Mouse (Mus musculus) left cerebral cortex, postnatal 10 days (tissue): ENCODE measurements at regions not wholly inside any gene's neighbourhood (a gene's known extent, or its start where the extent isn't known, plus 50 kb on each side); places are given as distances from the start of the nearest gene placed in this dataset.

Experiments
- DNase-seq, 2 experiments: peaks; one replicate each; pipeline ENCODE4 v3.0.0; 2021 to 2022; ENCODE audit warnings: low spot score in 2 of 2, mixed read lengths in 1 of 2; ENCODE audit errors: extremely low spot score in 1 of 2
- intact Hi-C: fragments of 180-260 bp; cut with DNase I; formaldehyde crosslinking; loops from one replicate; pipeline ENCODE4 v1.15.1; 2025

DNA sequence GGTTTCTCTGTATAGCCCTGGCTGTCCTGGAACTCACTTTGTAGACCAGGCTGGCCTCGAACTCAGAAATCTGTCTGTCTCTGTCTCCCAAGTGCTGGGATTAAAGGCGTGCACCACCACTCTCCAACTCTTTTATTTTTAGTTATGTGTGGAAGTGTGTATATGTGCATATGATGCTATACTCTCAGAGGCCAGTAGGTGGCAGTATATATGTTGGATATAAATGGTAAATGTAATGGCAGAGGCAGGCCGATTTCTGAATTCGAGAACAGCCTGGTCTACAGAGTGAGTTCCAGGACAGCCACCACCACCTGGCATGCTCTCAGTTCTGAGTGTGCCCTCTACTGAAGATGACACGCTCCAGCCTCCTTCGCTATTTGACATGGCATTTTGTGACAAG, 214.4 kb upstream of the Chl1 start:
- intact Hi-C loops = no loop called here
- DNase-seq = no peak

- intact Hi-C loops = loop anchor here (2.0 kb wide), 1 partner anchor 204 kb away; the partner anchor contains the start of gene Chl1
- no peak for DNase-seq
Measured at GRCm38 (mm10) chr6:103306420-103307249, 203.8 kb upstream of the Chl1 start.

GRCm38 (mm10) chr6:103307250-103307580, 203.2 kb upstream of the Chl1 start:
- no peak for DNase-seq
- intact Hi-C loops = loop anchor here (2.0 kb wide), 1 partner anchor 204 kb away; the partner anchor contains the start of gene Chl1

DNA sequence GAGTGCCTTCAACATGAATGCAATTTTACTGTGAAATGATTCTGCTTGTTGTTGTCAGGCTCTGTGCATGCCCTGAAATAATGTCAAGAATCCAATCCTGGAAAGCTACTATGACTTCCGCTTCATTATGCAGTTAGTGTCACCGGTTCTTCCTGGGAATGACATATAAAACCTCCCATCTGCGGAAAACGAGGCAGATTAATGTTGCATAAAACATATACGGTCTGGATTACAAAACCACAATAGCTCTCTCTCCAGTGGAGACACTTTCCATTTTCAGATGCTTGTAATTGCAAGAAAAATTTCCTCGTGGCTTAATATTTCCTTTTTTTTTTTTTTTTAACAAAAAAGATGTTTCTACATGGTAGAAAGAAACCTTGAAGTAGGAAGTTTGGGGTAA, 198.2 kb upstream of the Chl1 start:
- intact Hi-C loops = no loop called here
- DNase-seq = no peak

GRCm38 (mm10) chr6:103312935-103313334, 197.5 kb upstream of the Chl1 start:
- DNase-seq = no peak
- intact Hi-C loops = no loop called here

DNA sequence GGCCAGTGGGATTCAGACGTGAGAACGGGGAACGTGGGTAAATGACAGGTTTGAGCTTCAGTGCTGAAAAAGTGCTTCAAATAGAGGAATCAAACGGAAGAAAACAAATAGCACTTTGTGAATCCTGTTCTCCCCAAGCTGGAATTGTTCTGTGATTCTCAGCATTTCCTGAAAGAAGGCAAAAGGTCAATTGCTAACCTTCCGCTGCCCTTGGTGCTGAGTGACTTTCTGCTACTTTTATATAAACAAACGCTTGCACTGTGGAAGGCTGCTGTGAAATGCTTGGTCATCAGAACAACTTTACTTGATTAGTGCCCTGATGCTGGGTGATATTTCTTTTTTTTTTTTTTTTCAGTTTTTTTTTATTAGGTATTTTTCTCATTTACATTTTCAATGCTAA, 192.3 kb upstream of the Chl1 start:
- DNase-seq = no peak
- intact Hi-C loops = no loop called here

DNA sequence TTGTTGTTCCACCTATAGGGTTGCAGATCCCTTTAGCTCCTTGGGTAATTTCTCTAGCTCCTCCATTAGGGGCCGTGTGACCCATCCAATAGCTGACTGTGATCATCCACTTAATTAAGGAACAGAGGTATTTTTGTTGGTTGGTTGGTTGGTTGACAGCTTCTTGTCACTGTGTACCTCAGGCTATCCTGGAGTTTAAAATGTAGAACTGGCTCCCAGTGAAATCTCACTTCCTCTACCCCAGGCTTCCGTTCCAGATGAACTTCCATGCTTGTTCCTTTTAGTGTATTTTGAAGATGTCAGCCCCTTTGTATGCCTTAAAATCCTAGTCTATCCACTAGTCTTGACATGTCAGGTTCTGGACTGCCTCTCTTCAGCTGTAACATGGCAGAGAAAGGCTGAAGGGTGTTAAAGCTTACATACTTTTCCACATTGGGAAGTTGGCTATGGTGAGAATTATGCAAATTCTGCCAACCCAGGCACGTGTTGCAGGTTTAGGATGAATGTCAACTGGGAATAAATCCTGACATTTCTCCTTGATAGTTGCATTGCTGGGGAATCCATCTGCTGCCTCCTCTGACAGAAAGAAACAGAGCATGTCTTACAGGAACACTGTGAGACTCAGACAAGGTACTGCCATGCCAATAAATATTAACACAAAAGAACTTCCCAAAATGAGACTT, 191.6 kb upstream of the Chl1 start:
- DNase-seq = no peak
- intact Hi-C loops = no loop called here

DNA sequence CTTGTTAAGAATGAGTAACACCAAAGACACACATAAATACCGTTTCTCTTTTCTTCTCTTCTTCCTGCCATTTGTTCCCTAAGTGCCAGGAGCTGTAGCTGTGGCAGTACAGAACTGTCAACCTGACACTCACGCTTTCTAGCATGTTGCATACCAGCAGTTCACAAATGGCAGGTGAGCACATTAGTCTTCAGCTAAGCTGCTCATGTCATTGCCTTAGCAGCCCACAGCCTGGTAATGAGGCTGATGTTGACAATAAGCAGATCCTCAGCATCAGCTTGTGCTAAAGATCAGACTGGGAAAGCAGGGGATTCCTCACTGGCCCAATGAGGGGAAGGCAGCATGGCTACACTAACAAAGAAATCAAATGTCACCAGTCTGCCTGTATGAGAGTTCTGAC, 190.4 kb upstream of the Chl1 start:
- no peak for DNase-seq
- intact Hi-C loops = no loop called here

DNA sequence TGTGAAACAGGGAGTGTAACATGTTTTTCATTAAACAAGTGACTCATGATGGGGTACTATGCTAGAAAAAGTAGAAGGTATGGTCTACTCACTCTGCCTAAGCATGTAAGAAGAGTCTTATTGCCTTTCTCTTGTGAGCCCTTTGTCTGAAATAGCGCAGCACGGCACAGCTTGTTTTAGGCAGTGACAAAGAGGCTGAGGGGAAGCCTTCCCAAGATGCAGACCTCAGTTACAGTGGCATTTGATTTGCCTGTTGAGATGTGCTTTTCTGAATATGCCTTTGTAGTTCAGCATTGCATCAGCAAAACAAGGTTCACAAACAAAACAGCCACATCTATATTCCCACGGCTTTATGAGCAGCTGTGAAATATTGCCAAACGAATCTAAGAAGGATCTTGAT, 189.8 kb upstream of the Chl1 start:
- DNase-seq = no peak
- intact Hi-C loops = no loop called here

DNA sequence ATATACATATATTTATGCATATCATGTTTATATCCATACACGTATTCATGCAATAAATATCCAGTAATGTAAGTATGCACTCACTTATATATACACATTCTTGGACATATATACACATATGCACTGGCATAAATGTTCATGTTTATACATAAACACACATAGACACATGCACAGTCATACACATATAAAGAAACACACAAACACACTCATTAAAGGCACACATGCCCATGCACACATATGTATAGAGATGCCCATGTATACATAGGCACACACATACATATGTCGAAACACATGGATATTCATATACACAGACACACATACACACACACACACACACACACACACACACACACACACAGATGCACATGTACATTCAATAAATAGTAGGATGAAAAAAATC, 189.3 kb upstream of the Chl1 start:
- DNase-seq = no peak
- intact Hi-C loops = no loop called here

DNA sequence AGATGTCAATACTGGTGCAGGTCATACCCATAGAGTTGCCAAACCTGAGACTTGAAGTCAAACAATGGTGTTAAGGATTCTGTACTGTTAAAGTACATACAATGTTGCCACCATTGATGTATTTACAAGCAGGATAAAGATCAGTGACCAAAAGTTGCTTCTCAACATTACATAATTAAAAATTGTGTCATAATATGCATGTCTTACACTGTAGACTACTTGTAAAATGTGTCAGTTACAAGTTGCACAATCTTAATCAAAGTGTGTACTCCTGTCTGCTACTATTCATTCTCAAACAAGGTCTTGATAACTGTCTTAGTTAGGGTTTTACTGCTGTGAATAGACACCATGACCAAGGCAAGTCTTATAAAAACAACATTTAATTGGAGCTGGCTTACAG, 187.9 kb upstream of the Chl1 start:
- intact Hi-C loops = no loop called here

GRCm38 (mm10) chr6:103335683-103336082, 174.7 kb upstream of the Chl1 start:
- DNase-seq = no peak
- intact Hi-C loops = no loop called here

More for the DNA sequence above, 187.9 kb upstream of the Chl1 start:
- no peak for DNase-seq

DNA sequence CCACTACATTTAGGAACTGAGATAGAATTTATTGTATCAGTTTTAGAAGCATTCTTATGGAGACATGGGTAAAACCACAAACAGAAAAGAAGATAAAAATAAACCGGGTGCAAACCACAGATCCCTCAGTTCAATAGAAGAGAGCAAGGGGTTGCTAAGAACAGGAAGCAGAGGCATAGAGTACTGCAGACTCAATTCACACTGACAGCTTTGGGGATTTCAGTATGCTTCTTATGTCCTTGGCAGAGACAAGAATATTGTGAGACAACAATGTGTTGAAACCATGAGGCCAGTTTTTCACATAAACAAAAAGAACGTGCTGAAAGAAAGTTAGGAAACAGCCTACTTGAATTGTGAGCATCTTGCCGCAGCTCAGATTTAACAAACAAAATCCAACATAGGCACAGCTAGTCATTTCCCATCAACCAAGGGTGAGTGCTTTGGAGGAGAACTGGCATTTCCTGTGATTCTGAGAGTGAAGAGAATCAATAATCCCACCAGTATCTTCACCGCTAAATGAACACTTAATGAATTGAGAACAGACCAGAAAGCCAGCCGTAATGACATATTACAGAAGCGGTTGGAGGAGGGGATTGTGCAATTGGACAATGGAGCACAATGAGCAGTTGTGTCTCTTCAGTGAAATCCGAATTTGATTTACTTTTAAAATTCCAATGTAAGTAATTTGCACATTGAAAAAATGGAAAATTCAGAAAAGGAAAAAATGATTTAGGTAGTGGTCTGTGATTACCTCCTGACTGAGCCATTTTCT, 170.2 kb upstream of the Chl1 start:
- no peak for DNase-seq
- intact Hi-C loops = no loop called here

- DNase-seq = no peak
- intact Hi-C loops = no loop called here
Measured at GRCm38 (mm10) chr6:103343515-103343914, 166.9 kb upstream of the Chl1 start.

GRCm38 (mm10) chr6:103344413-103344812, 166.0 kb upstream of the Chl1 start:
- DNase-seq = no peak
- intact Hi-C loops = no loop called here

GRCm38 (mm10) chr6:103345195-103345594, 165.2 kb upstream of the Chl1 start:
- DNase-seq = no peak
- intact Hi-C loops = no loop called here

GRCm38 (mm10) chr6:103352405-103353124, 157.8 kb upstream of the Chl1 start:
- intact Hi-C loops = no loop called here
- DNase-seq = no peak

GRCm38 (mm10) chr6:103353346-103353745, 157.0 kb upstream of the Chl1 start:
- DNase-seq = no peak
- intact Hi-C loops = no loop called here

- intact Hi-C loops = no loop called here
- no peak for DNase-seq
Measured at GRCm38 (mm10) chr6:103366782-103367491, 143.4 kb upstream of the Chl1 start.
